Mouse (Mus musculus): ENCODE results near the gene Hspa4l.

DNA sequence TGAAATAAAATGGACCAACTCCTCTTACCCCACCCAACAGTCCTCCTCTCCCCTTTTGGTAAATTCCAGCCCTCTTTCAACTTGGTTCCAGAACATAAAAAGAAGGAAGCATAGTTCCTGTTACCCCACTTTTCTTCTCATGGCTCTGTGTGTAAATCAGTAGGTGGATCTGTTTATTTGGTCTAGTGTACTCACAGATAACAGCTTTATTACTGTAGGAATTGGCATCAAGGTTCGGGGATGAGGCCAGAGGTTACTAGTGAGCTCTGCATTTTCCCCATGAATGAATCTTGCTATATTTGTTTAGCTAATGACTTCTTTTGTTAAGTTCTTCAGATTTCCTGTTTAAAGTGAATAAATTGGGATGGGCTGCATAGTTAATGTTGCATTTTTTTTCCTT is 28.2 kb upstream of the Hspa4l start:
- TF ChIP-seq POLR2A (IDR thresholded peaks at IDR 0.05; ENCODE audit: low read depth, low read length) (no peak), CTCF (IDR thresholded peaks at IDR 0.05; ENCODE audit: borderline replicate concordance, insufficient read depth, low read length) (no peak)
